Mouse (Mus musculus): ENCODE results near the gene Map4.

- TF ChIP-seq CTCF (IDR thresholded peaks at IDR 0.05; ENCODE audit: low read depth) (no peak), EP300 (IDR thresholded peaks at IDR 0.05; ENCODE audit: low read depth) (no peak)
Measured at GRCm38 (mm10) chr9:110054080-110054421, 122.8 kb downstream of the Map4 start.

Data from liver, postnatal 0 days (tissue).